Mouse (Mus musculus) embryo, embryonic 10.5 days (tissue): ENCODE results near the gene Flii.

Experiments used
- DNase-seq: peaks from one replicate; pipeline ENCODE4 v3.0.0-alpha.2; 2015; ENCODE audit warnings: low spot score

The Flii gene

DNA sequence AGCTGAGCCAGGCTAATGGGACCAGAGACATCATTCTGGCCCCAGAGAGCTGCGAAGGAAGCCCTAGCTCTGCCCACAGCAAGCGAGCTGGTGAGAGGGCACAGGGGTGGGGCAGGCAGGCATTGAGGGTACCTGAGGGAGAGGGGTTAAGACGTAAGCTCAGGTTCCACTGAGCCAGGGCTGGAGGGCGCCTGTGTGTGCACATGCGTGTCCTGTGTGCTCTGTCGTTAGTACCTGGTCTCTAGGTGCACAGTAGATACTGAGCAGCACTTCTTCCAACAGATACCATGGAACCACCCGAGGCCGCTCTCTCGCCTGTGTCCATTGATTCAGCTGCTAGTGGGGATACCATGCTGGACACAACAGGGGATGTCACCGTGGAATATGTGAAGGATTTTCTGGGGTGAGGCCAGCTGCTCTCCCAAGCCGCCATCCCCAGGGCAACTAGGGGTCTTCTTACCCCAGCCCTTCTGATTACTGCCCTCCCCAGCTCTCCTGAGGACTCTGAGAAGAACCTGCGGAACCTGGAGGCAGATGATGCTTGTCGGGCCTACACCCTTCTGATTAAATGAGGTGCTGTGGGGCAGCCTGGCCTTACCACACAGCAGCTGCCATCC lies 14.3 kb downstream of the Flii start:
- no peak for DNase-seq

GRCm38 (mm10) chr11:60712040-60712439 lies 15.0 kb downstream of the Flii start:
- DNase-seq: no peak

GRCm38 (mm10) chr11:60711218-60711617 lies 15.8 kb downstream of the Flii start:
- DNase-seq: no peak

GRCm38 (mm10) chr11:60709481-60710465 lies 17.3 kb downstream of the Flii start:
- DNase-seq: no peak

GRCm38 (mm10) chr11:60708631-60709030 lies 18.4 kb downstream of the Flii start:
- no peak for DNase-seq

DNA sequence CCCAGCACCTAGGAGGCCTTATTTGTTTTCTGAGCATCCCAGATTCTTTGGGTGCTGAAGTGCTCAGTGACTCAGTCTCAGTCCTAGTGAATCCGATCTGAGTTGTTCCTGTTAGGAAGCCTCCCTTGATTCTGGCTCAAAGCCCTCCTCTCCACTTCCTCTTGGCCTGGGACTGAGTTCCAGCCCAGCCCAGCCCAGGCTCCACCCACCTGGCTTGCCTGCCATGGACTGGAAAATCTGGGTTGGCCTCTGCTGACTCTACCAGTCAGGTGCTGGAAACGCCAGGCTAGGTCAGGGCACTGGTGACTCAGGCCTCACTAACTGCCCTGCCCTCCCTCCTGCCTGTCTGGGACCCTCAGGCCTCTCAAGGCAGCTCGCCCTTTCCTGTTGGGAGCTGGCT lies 19.4 kb downstream of the Flii start:
- no peak for DNase-seq

DNA sequence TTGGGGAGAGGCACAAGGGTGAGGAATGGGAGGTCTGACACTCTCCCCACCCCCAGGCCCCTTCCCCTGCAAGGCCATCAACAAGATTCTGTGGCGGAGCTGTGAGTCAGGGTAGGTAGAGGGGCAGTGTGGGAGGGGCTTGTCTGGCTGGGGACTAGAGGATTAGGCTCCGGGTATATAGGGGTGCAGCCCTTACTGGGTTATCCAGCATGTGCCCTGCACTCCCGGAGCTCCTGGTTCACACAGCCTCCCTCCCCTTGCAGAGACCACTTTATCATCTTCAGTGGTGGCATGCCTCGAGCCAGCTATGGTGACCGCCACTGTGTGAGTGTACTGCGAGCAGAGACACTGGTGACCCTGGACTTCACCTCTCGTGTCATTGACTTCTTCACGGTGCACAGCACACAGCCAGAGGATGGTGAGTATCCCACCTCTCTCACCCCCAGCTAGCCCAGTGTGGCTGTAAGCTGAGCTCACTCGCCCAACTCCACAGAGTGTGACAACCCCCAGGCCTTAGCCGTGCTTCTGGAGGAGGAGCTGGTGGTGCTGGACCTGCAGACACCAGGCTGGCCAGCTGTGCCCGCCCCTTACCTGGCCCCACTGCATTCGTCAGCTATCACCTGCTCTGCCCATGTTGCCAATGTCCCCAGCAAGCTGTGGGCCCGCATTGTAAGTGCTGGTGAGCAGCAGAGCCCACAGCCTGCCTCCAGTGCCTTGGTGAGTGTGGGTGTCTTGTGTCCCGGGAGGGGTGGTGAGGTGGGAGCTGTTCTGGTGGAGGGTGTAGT lies 20.2 kb downstream of the Flii start:
- no peak for DNase-seq

GRCm38 (mm10) chr11:60706076-60706475 lies 21.0 kb downstream of the Flii start:
- no peak for DNase-seq

GRCm38 (mm10) chr11:60705255-60705654 lies 21.8 kb downstream of the Flii start:
- no peak for DNase-seq

GRCm38 (mm10) chr11:60704023-60704880 lies 22.8 kb downstream of the Flii start:
- no peak for DNase-seq

DNA sequence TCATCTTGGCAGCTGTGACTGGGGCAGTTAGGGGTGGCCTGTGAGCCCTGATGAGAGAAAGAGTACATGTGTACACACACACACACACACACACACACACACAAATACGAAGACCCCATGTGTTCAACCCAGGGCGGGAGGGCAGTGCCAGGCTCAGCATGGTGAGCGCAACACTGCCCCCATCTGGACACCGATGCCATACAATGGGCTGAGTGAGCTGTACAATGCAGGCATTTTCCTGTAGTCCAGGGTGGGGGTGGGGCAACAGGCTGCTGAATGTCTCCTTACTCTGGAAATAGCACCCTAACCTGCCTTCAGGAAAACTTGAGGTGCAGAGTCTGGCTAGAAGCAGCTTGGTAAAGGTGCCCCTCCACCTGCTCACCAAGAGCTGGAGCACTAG lies 23.9 kb downstream of the Flii start:
- peak; percentile 84 for DNase-seq

DNA sequence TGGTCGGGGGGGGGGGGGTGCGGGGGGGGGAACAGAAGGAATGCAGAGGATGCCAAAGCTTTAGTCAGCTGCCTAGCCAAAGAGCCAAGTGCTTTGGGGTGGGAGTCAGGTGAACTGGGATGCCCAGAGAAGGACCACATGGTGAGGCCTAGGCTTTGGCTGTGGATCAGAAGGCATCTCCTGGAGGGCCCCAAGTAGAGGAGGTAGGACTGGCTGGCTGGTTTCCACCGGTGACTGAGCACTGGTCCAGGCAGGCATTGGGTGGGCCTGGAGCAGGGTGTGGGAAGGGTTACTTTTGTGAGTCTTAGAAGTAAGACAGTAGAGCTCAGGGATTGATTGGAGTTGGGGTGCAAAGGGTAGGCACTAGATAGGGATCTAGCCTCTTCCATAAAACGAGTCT lies 25.5 kb downstream of the Flii start:
- DNase-seq: no peak

GRCm38 (mm10) chr11:60700320-60701185 lies 26.5 kb downstream of the Flii start:
- DNase-seq: peak; percentile 37

DNA sequence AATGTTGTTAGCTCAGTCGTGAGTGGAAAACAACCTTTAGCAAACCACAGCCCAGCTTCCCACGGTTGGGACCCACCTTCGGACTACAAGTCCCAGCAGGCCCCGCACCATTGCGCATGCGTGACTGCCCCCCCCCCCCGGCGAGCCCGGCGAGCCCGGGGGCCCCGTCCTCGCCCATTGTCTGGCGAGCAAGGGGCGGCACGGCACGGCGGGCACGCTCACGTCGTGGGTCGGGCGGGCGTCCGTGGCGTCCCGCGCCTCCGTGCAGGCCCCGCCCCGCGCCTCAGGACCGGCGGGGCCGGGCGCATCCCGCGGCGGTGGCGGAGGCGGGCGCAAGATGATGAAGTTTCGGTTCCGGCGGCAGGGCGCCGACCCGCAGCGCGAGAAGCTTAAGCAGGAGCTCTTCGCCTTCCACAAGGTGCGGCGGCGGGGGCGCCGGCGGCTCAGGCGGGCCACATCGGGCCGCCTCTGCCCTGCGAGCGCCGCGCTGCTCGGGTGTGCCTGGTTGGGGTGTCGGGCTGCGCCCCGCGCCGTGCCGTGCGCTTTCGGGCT lies 27.5 kb downstream of the Flii start, which contains the start of gene Llgl1:
Gene Llgl1, plus strand, starts transcription at position 200 of the 552 bp plus-strand sequence.
- DNase-seq: peak; percentile 95

GRCm38 (mm10) chr11:60698806-60699523 lies 28.1 kb downstream of the Flii start:
- DNase-seq: peak; percentile 93

GRCm38 (mm10) chr11:60697561-60697960 lies 29.5 kb downstream of the Flii start:
- DNase-seq: peak; percentile 75

- DNase-seq: no peak
Observed at GRCm38 (mm10) chr11:60696165-60696564, 30.9 kb downstream of the Flii start.
